Mouse (Mus musculus): ENCODE measurements at regions not wholly inside any gene's neighbourhood (a gene's known extent, or its start where the extent isn't known, plus 50 kb on each side); places are given as distances from the start of the nearest gene placed in this dataset.
A peak's percentile ranks its signal among the peaks of the same experiment; 100 is the strongest.

- Histone ChIP-seq H3K79me2 (replicated peaks; ENCODE audit: control insufficient read depth, extremely low read depth, insufficient read depth, poor library complexity, severe bottlenecking) (no peaks in the 10 kb centered on the region), H3K9ac (ENCODE audit: insufficient read depth, low read depth) (no peak overlapping the region), H3K36me3 (replicated peaks in 1 of 2; ENCODE audit: control insufficient read depth in 1 of 2, insufficient read depth in 1 of 2, low read length in 1 of 2) (no peaks in the 10 kb centered on the region), H3K4me1 (ENCODE audit: control insufficient read depth in 1 of 2, insufficient read depth in 2 of 2) (no peaks in the 10 kb centered on the region), H3K4me3 (replicated peaks in 1 of 3; ENCODE audit: low read depth in 2 of 3, low read length in 2 of 3, poor library complexity in 1 of 3) (no peak overlapping the region), H3K27me3 (replicated peaks) (peaks cover 53% of the 10 kb centered on the region), H3K27ac (ENCODE audit: insufficient read depth, low read depth) (no peak overlapping the region), H3K4me2 (ENCODE audit: insufficient read depth, low read depth, poor library complexity, severe bottlenecking) (no peak overlapping the region), H3K9me3 (replicated peaks; ENCODE audit: low read length) (no peaks in the 10 kb centered on the region)
- TF ChIP-seq TCF12 (IDR thresholded peaks at IDR 0.05; ENCODE audit: low read depth, low read length) = no peak
- no peak for TF ChIP-seq ETS1 (conservative IDR thresholded peaks at IDR 0.05; ENCODE audit: low read depth, low read length)
- no peak for TF ChIP-seq JUN (IDR thresholded peaks at IDR 0.05; ENCODE audit: insufficient read depth, low read depth, low read length)
- TF ChIP-seq CTCF (conservative IDR thresholded peaks at IDR 0.05 in 1 of 2, IDR thresholded peaks at IDR 0.05 in 1 of 2; ENCODE audit: low read depth in 2 of 2, low read length in 2 of 2) = no peak
- no peak for TF ChIP-seq CHD1 (IDR thresholded peaks at IDR 0.05; ENCODE audit: low read depth, low read length)
- no peak for TF ChIP-seq POLR2AphosphoS2 (IDR thresholded peaks at IDR 0.05; ENCODE audit: low read depth, low read length)
- TF ChIP-seq SIN3A (IDR thresholded peaks at IDR 0.05; ENCODE audit: low read length) = no peak
- TF ChIP-seq MXI1 (IDR thresholded peaks at IDR 0.05; ENCODE audit: low read depth, low read length) = no peak
- TF ChIP-seq USF1 (IDR thresholded peaks at IDR 0.05; ENCODE audit: low read depth, low read length) = no peak
- no peak for TF ChIP-seq RAD21 (IDR thresholded peaks at IDR 0.05; ENCODE audit: low read depth, low read length)
- TF ChIP-seq MAFK (IDR thresholded peaks at IDR 0.05; ENCODE audit: insufficient replicate concordance, low read length) = no peak
- TF ChIP-seq ZNF384 (IDR thresholded peaks at IDR 0.05; ENCODE audit: low read depth, low read length) = no peak
- TF ChIP-seq KAT2A (IDR thresholded peaks at IDR 0.05; ENCODE audit: insufficient replicate concordance, low read length) = no peak
- TF ChIP-seq MAZ (IDR thresholded peaks at IDR 0.05; ENCODE audit: low read depth, low read length) = no peak
- no peak for TF ChIP-seq NRF1 (IDR thresholded peaks at IDR 0.05; ENCODE audit: low read depth, low read length)
- no peak for DNase-seq (ENCODE audit: extremely low read depth)
- dilution Hi-C loops (cut with MboI; ENCODE audit: extremely low pct_ligation_motif_present, extremely low pct_unique_long_range_greater_than_20kb, low sequenced_read_pairs) = no loop called here
- in situ Hi-C loops (cut with MboI; ENCODE audit: low pct_ligation_motif_present, low pct_unique_long_range_greater_than_20kb, low sequenced_read_pairs) = loop anchor here (25.0 kb wide), 1 partner anchor 599 kb away; the partner anchor contains the start of gene Spaca7
These were observed 123.3 kb downstream of the Tex29 start for GRCm38 (mm10) chr8:11963575-11963974.

GRCm38 (mm10) chr8:11967670-11968069 is 127.4 kb downstream of the Tex29 start:
- dilution Hi-C loops (cut with MboI; ENCODE audit: extremely low pct_ligation_motif_present, extremely low pct_unique_long_range_greater_than_20kb, low sequenced_read_pairs) (no loop called here), in situ Hi-C loops (cut with MboI; ENCODE audit: low pct_ligation_motif_present, low pct_unique_long_range_greater_than_20kb, low sequenced_read_pairs) (loop anchor here (25.0 kb wide), 1 partner anchor 595 kb away; the partner anchor contains the start of gene Spaca7)

More at GRCm38 (mm10) chr8:11967670-11968069, 127.4 kb downstream of the Tex29 start:
- Histone ChIP-seq H3K79me2 (replicated peaks; ENCODE audit: control insufficient read depth, extremely low read depth, insufficient read depth, poor library complexity, severe bottlenecking) (no peaks in the 10 kb centered on the region), H3K27ac (ENCODE audit: insufficient read depth, low read depth) (no peak overlapping the region), H3K27me3 (replicated peaks) (peaks cover 40% of the 10 kb centered on the region), H3K9me3 (replicated peaks; ENCODE audit: low read length) (no peaks in the 10 kb centered on the region), H3K4me3 (replicated peaks in 1 of 3; ENCODE audit: low read depth in 2 of 3, low read length in 2 of 3, poor library complexity in 1 of 3) (peak overlapping the region in 1 of 3 experiments; percentile 40), H3K36me3 (replicated peaks in 1 of 2; ENCODE audit: control insufficient read depth in 1 of 2, insufficient read depth in 1 of 2, low read length in 1 of 2) (peaks cover 0 to 1% of the 10 kb centered on the region in 2 experiments), H3K9ac (ENCODE audit: insufficient read depth, low read depth) (no peak overlapping the region), H3K4me2 (ENCODE audit: insufficient read depth, low read depth, poor library complexity, severe bottlenecking) (no peak overlapping the region), H3K4me1 (ENCODE audit: control insufficient read depth in 1 of 2, insufficient read depth in 2 of 2) (no peaks in the 10 kb centered on the region)
- DNase-seq (ENCODE audit: extremely low read depth) = no peak
- TF ChIP-seq ZMIZ1 (IDR thresholded peaks at IDR 0.05; ENCODE audit: low read depth, low read length) = no peak
- TF ChIP-seq MXI1 (IDR thresholded peaks at IDR 0.05; ENCODE audit: low read depth, low read length) = no peak
- no peak for TF ChIP-seq CHD2 (IDR thresholded peaks at IDR 0.05; ENCODE audit: low read length)
- TF ChIP-seq JUN (IDR thresholded peaks at IDR 0.05; ENCODE audit: insufficient read depth, low read depth, low read length) = no peak
- no peak for TF ChIP-seq MYC (IDR thresholded peaks at IDR 0.05; ENCODE audit: low read depth, low read length)
- TF ChIP-seq ELF1 (IDR thresholded peaks at IDR 0.05; ENCODE audit: low read depth, low read length) = no peak
- no peak for TF ChIP-seq PAX5 (IDR thresholded peaks at IDR 0.05; ENCODE audit: low read length)
- TF ChIP-seq MEF2A (IDR thresholded peaks at IDR 0.05; ENCODE audit: borderline replicate concordance, low read depth, low read length) = no peak
- TF ChIP-seq MAFK (IDR thresholded peaks at IDR 0.05; ENCODE audit: insufficient replicate concordance, low read length) = no peak
- TF ChIP-seq UBTF (IDR thresholded peaks at IDR 0.05; ENCODE audit: low read depth, low read length) = no peak
- TF ChIP-seq ZNF384 (IDR thresholded peaks at IDR 0.05; ENCODE audit: low read depth, low read length) = no peak
- no peak for TF ChIP-seq TCF12 (IDR thresholded peaks at IDR 0.05; ENCODE audit: low read depth, low read length)
- no peak for TF ChIP-seq KAT2A (IDR thresholded peaks at IDR 0.05; ENCODE audit: insufficient replicate concordance, low read length)
- TF ChIP-seq USF2 (conservative IDR thresholded peaks at IDR 0.05; ENCODE audit: low read depth, low read length) = no peak
- TF ChIP-seq RCOR1 (conservative IDR thresholded peaks at IDR 0.05; ENCODE audit: low read depth, low read length) = no peak
